Mouse (Mus musculus) lung, postnatal 25 days (tissue): ENCODE data around the gene Enpp6.
"Not testable (repeated sequence)": the region's sequence is repeated elsewhere in the genome, so short reads cannot be mapped to it uniquely, and the experiment has no call there.

Source experiments
- DNase-seq: peaks from one replicate; pipeline ENCODE4 v3.0.0; 2022; ENCODE audit warnings: low spot score

Gene Enpp6

GRCm38 (mm10) chr8:46995931-46996664 is 9.4 kb downstream of the Enpp6 start:
- no peak for DNase-seq

DNA sequence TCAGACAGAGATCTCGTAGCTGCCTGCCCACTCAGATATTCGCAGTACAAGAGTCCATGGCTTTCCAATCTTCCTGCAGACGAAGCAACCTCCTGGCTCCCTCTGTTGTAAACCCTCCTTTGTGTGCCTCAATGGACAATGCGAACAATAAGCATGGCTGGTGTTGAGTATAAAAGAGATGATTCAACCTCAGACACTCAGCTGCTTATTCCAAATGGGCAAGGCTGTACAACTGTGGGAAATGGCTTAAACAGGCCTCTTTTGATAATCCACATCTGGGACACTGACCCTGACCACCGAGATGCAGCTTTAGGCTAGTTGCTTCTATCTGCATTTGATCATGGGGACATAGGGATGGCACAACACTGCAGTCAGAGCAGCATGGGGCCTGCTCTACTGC is 19.0 kb downstream of the Enpp6 start:
- DNase-seq = no peak

- no peak for DNase-seq
Measured at GRCm38 (mm10) chr8:47006785-47007184, 20.1 kb downstream of the Enpp6 start.

DNA sequence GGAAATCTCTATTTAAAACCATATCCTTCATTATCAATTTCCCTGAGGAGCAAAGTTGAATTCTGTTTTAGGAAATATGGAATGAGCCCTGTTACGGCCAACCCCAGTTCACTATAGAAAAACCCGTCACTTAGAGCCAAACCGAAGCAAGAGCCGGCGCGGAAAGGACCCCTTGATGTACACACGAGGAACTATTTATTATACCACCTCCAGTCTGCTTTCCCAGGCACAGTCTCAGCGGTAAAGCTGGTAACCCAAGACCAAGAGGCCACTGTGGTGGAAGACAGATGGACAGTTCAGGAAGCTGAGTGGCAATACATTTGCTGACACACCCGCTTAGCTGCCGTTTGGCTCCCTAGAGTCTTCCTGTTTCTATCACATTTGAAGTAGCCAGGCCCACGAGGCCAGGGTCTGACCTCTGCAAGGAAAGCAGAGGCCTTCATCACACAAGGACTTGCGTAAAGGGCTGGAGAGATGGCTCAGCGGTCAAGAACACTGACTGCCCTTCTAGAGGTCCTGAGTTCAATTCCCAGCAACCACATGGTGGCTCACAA is 21.6 kb downstream of the Enpp6 start:
- DNase-seq = no peak

DNA sequence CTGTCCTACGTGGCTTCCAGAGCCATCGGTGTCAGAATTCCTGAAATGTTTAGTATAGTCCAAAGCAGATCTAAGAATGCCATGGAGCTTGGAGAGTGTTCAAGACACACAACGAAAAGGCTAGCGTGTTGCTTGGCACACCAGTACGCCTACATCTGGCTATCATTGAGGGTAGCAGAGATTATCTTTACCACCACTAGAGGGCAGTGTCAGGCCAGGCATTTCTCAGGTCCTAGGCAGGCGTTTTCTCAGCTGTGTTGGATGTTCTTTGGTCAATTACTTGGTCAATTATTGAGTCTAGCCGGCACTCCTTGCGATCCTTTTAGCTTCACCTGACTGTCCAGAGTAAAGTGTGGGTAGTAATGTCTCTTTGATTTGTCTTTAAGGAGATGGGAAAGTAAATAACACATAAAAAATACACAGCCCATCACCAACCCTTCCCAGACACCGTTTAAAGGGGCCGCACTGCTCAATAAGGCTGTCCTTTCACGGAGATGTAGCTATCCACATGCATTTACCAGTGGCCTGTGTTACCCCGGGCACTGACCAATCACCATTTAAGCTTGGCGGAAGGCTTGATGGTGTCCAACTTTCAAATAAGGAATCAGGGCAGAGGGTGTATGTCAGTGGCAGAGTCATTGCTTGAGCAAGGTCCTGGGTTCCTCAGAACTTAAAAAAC is 29.7 kb downstream of the Enpp6 start:
- peak; percentile 79 for DNase-seq

GRCm38 (mm10) chr8:47021135-47021555 is 34.5 kb downstream of the Enpp6 start:
- DNase-seq = no peak

DNA sequence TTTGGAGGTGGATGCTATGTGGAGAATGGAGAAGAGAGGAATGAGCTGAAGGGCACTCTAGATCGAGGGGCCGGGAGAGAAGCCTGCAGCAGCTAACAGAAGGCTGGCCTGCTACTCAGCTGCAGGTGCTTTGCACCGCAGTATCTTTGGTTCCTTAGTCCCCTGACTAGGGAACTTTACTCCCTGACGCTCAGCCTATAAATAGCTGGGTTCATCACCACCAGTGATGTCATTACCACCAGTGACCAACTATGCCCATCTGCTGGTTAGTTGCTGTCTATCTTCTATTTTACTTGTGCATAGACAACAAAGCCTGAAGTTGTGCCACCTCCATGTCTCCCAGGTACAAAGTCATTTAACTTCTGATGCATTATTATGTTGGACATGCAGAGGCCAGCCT is 37.9 kb downstream of the Enpp6 start:
- DNase-seq = no peak

DNA sequence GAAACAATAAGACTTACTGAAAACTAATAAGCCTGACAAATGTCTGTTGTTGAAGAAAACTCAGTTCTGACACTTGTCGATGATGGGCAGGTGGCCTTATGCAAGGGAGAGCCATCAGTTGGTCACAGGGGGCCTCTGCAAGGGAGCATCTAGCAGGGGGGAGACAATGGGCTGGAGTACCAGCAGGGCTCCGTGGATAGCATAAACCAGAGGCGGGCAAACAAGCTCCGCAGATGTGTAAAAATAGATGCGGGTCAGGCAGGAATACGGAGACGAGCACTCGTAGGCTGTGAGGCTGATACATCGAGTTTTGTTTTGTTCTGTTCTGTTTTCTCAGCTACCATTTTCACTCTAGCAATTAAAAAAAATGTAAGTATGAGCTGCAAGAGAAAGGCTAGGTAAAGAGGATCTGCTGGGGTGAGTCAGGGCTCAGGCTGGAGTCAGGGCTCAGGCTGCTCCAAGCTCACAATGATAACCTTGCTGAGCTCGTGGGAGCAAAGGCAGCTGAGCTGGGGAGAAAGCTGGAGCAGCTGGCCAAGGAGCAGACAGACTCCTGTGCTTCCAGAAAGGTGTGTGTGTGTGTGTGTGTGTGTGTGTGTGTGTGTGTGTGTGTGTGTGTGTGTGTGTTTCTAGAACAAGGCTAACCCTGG is 40.3 kb downstream of the Enpp6 start:
- DNase-seq = no peak

DNA sequence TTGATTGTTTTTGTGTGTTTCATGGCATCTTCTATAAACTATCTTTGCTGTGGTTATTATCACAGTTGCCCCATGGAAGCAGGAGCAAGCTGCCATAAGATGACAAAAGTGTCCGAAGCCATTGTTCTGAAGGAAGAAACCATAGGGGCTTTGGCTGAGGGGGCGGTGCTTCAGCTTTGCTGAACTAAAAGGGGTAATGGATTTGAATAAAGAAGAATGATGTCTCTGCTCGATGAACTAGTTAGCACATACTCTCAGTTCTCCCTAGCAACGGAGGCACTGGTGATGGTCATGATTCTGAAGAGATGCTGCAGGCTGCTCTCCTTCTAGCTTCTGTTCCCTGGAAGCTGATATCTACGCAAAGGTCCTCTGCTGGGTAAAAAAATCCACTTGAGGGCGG is 41.8 kb downstream of the Enpp6 start:
- DNase-seq = no peak

- no peak for DNase-seq
Measured at GRCm38 (mm10) chr8:47030321-47030720, 43.6 kb downstream of the Enpp6 start.

DNA sequence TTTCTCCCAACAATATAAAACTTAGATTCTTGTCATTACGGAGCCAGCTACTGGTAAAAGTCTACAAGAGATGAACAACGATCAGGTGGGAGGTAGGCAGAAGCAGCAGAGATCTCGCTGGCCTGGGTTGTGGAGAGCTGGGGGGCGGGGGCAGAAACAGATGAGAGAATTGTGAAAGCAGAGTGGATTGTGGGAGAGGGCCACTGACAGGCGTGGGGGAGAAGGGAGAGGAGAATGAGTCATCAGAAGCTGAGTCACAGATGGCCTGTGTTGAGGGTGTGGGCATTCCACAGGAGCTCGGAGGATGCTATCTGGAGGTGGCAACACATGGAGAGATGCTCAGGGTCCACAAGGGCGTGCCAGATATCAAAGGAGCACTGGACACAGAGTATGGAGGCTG is 45.4 kb downstream of the Enpp6 start:
- no peak for DNase-seq

DNA sequence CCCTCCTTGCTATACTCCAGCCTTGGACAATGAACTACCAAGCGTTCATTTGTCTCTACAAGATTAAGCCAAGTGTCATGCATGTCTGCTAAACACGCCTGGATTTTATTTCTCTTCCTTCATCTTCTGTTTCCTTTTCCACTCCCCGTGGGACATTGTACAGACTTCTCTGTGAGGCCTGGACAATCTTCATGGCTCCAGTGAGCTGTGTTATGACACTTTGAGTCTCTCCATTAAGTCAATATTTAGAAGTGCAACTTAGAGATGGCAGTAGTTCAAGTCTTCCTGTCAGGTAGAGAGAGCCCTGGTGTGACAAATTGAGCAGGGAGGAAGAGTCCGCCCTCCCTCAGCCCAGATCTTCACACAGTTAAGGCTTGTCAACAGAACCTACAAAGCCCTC is 47.3 kb downstream of the Enpp6 start:
- no peak for DNase-seq

DNA sequence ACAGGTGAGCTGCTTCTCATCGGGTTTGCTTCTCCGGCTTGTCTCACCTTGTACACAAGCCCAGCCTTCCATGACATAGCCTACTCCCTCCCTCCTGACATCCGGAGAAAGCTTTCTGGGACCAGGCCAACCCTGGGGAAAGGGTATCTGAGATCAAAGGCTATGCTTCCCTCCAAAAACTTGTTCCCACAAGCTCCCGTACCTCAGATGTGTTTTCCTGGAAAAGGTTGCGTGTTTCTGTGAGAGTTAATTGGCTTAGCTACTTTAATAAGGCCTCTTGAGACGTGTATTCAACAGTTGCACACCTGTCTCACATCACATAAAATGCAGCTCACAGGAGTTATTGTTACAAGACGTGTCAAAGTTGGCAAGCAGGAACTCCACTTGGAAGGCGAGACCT is 49.8 kb downstream of the Enpp6 start:
- no peak for DNase-seq

DNA sequence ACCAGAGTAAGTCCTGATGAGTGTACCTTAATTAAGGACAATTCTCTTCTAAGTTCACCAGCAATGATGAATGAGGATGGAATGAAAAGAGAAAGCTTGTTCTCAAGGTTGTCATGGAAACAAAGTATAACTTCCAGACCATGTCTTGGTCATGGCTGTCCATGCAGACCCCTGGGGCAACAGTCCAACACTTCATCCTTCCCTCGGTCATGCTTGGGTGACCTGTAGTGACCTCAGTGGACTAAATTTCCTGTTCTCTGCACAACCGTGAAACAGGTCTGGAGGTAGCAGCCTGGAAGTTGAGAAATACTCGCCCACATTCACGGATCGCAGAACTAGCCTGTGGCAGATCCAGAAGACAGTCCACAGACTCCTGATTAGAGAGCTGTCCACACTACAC is 50.7 kb downstream of the Enpp6 start:
- no peak for DNase-seq

- DNase-seq = not testable (repeated sequence)
Measured at GRCm38 (mm10) chr8:47040215-47040614, 53.5 kb downstream of the Enpp6 start.

DNA sequence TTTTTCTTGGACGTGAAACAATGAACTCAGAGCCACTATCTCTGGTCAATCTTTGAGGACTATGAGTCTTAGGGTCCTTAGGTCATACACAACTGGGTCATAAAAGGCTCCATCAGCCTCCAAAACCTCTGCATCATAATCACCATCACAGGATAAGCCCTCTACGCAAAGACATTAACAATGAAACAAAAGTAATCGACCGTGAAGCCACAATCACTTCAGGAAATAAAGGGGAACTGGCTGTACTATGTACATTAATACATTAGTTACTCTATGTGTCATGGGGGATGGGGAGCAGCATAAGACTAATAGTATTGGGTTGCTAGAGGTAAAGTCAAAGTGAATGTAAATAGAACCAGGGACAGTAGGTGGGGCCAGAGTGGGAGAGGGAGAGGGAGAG is 59.7 kb downstream of the Enpp6 start:
- DNase-seq = no peak

- no peak for DNase-seq
Measured at GRCm38 (mm10) chr8:47047146-47047545, 60.5 kb downstream of the Enpp6 start.

DNA sequence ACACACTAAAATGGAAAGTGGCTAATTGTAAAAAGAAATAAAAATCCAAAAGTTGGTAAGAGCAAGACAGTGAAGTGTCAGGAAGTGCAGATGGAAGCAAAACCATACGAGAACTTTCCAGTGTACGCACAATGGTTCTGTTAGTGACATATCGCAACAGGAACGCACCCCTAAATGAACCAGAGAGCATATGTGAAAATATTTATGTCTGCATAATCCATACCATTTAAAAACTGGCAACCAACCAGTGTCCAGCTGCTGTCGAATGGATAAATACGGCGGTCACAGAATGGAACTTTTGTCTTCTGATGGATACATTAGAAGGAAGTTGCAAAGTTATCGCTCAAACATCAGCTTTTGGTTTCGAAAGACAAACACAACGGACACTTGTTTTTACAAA is 61.9 kb downstream of the Enpp6 start:
- no peak for DNase-seq

- no peak for DNase-seq
Measured at GRCm38 (mm10) chr8:47052643-47053042, 66.0 kb downstream of the Enpp6 start.

DNA sequence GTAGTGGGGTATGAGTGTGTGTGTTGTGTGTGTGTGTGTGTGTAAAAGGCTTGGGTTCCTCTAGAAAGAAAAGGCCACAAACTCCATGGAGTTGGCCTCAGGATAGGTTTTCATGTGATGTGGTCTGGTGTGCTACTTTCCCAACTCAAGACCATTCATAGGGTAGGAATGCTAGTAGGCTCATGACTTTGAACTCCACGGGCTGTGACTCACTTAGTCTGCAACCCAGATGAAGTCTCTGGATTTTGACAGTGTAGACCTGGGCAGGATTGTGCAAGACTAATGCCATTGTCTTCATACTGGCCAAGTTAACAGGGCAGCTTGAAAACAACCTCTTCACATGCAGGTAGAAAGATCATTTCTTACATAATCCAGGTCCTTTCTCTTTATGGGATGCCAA is 69.4 kb downstream of the Enpp6 start:
- DNase-seq = no peak

DNA sequence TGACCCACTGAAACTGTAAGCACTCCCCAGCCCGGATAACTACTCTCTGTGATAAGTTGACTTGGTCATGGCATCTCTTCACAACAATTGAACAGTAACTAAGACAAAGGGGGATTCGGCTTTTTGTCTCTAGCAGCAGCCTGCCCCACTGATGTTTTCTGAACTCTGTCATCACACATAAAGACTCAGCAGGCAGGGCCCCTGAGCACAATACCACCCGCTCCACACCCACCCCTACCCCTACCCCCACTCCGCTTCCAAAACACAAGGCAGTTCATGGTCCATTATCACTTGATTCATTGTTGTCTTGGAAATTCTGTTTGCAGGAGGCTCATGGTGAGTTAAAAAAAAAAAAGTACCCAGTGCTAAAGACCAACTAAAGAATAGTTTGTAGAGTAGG is 71.8 kb downstream of the Enpp6 start:
- no peak for DNase-seq

DNA sequence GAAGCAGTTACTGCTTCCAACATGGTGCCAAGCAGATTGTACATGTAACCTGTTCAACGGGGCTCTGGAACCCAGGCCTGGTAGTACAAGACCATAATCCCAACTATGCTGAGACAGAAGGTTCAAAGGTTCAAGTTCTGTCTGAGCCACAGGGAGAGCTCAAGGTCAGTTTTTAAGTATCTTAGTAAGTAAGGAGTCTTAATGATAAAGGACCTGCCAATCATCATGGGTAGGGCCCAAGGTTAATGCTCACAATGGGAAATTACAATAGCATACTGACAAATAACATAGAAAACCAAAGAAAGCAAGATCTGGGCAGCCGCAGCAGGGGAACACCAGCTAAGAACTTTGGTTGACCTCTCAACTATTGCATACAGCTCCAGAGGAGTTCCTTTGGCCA is 72.3 kb downstream of the Enpp6 start:
- DNase-seq = no peak

GRCm38 (mm10) chr8:47061105-47061720 is 74.5 kb downstream of the Enpp6 start:
- DNase-seq = peak; percentile 20
